Mouse (Mus musculus) 3134 (cell line): Measurements from ENCODE around the gene Zbtb8a.
"Not testable (repeated sequence)": the region's sequence is repeated elsewhere in the genome, so short reads cannot be mapped to it uniquely, and the experiment has no call there.

Experiments used
- DNase-seq: peaks from one replicate; pipeline ENCODE4 v3.0.0-alpha.2; 2011; ENCODE audit warnings: low spot score; ENCODE audit not compliant: insufficient read length; ENCODE audit errors: extremely low read depth

The Zbtb8a gene

GRCm38 (mm10) chr4:129377601-129378390 is at the start of gene Zbtb8a:
Zbtb8a (minus strand) TSS chr4:129378116.
- DNase-seq = peak; percentile 81

GRCm38 (mm10) chr4:129418321-129418720 is 40.4 kb upstream of the Zbtb8a start:
- DNase-seq = no peak

- peak; percentile 23 for DNase-seq
These were observed 38.6 kb upstream of the Zbtb8a start for GRCm38 (mm10) chr4:129416478-129416877.

GRCm38 (mm10) chr4:129415892-129416291 is 38.0 kb upstream of the Zbtb8a start:
- DNase-seq = no peak

- DNase-seq = no peak
These were observed 33.1 kb upstream of the Zbtb8a start for GRCm38 (mm10) chr4:129410991-129411390.

GRCm38 (mm10) chr4:129410532-129410931 is 32.6 kb upstream of the Zbtb8a start:
- not testable (repeated sequence) for DNase-seq

- no peak for DNase-seq
These were observed 28.5 kb upstream of the Zbtb8a start for GRCm38 (mm10) chr4:129406447-129406846.

GRCm38 (mm10) chr4:129399813-129400212 is 21.9 kb upstream of the Zbtb8a start:
- no peak for DNase-seq

GRCm38 (mm10) chr4:129396960-129397359 is 19.0 kb upstream of the Zbtb8a start:
- no peak for DNase-seq

GRCm38 (mm10) chr4:129394089-129394870 is 16.4 kb upstream of the Zbtb8a start:
- no peak for DNase-seq

- DNase-seq = no peak
These were observed 13.1 kb upstream of the Zbtb8a start for GRCm38 (mm10) chr4:129390936-129391557.

- DNase-seq = no peak
These were observed 12.4 kb upstream of the Zbtb8a start for GRCm38 (mm10) chr4:129390216-129390743.

GRCm38 (mm10) chr4:129388404-129388803 is 10.5 kb upstream of the Zbtb8a start:
- DNase-seq = no peak

GRCm38 (mm10) chr4:129386989-129387388 is 9.1 kb upstream of the Zbtb8a start:
- DNase-seq = no peak

- DNase-seq = no peak
These were observed 8.5 kb upstream of the Zbtb8a start for GRCm38 (mm10) chr4:129386269-129386946.

GRCm38 (mm10) chr4:129385685-129386084 is 7.8 kb upstream of the Zbtb8a start:
- DNase-seq = no peak

- DNase-seq = no peak
These were observed 6.5 kb upstream of the Zbtb8a start for GRCm38 (mm10) chr4:129384440-129384839.

- DNase-seq = no peak
These were observed 5.7 kb upstream of the Zbtb8a start for GRCm38 (mm10) chr4:129383586-129383985.

GRCm38 (mm10) chr4:129382488-129382887 is 4.6 kb upstream of the Zbtb8a start:
- DNase-seq = peak; percentile 18

GRCm38 (mm10) chr4:129382029-129382428 is 4.1 kb upstream of the Zbtb8a start:
- no peak for DNase-seq

- no peak for DNase-seq
These were observed 3.2 kb upstream of the Zbtb8a start for GRCm38 (mm10) chr4:129381148-129381547.
